In genomic region chr14:16733595-16734298, GRCm38 (mm10) we compare ENCODE assay signal across 10 mouse cellular contexts.
DNase-seq lines count a peak whose midpoint lies in the region; ATAC-seq and TF ChIP-seq lines count a peak whose summit lies in the region.
"Had no signal": no experiment of that assay in that cellular context is flagged by ENCODE, and none has a peak within 500 bp of the region (broad histone marks: within the 10 kb centered on the region; RNA-seq: fewer than 3 reads in every experiment).

No protein-coding gene starts in this region.

- H3K36me3 ChIP-seq in kidney, embryonic 15.5 days = no peaks in the 10 kb centered on the region
- H3K36me3 ChIP-seq in embryonic facial prominence, embryonic 14.5 days (ENCODE audit: control insufficient read depth, insufficient read depth, low read length) = no peaks in the 10 kb centered on the region
- no peaks in the 10 kb centered on the region for H3K36me3 ChIP-seq in hindbrain, postnatal 0 days (ENCODE audit: insufficient read depth, low read length)
- H3K36me3 ChIP-seq in neural tube, embryonic 11.5 days (ENCODE audit: control insufficient read depth, insufficient read depth, low read length) = no peaks in the 10 kb centered on the region

- ATAC-seq in kidney, embryonic 15.5 days (replicated peaks; ENCODE audit: low FRiP score) = peak; percentile 72
- ATAC-seq in embryonic facial prominence, embryonic 14.5 days (ENCODE audit: low read depth) = peak; percentile 54
- ATAC-seq in hindbrain, postnatal 0 days = peak; percentile 81
- ATAC-seq in neural tube, embryonic 11.5 days (ENCODE audit: insufficient read depth, low FRiP score, low TSS enrichment) = peak; percentile 92
- ATAC-seq in frontal cortex, adult (ENCODE audit: low TSS enrichment) = no peak

- H3K9ac ChIP-seq in kidney, embryonic 15.5 days = no peak overlapping the region
- H3K9ac ChIP-seq in embryonic facial prominence, embryonic 14.5 days (ENCODE audit: low read depth, low read length) = no peak overlapping the region
- H3K9ac ChIP-seq in hindbrain, postnatal 0 days (replicated peaks; ENCODE audit: low read length) = 0 out of 2 replicates have a peak overlapping the region, but pooled peaks have one; percentile 3
- no peak overlapping the region for H3K9ac ChIP-seq in neural tube, embryonic 11.5 days (ENCODE audit: low read length)

- WGBS in kidney, embryonic 15.5 days = 9% methylated on average over 9 of the region's 9 CpGs
- WGBS in embryonic facial prominence, embryonic 14.5 days = 34% methylated on average over 9 of the region's 9 CpGs
- 15% methylated on average over 9 of the region's 9 CpGs for WGBS in hindbrain, postnatal 0 days
- 7% methylated on average over 9 of the region's 9 CpGs for WGBS in neural tube, embryonic 11.5 days

- H3K4me3 ChIP-seq in kidney, embryonic 15.5 days (replicated peaks) = no peak overlapping the region
- no peak overlapping the region for H3K4me3 ChIP-seq in embryonic facial prominence, embryonic 14.5 days (ENCODE audit: low read depth, low read length)
- no peak overlapping the region for H3K4me3 ChIP-seq in hindbrain, postnatal 0 days (ENCODE audit: low read length)
- no peak overlapping the region for H3K4me3 ChIP-seq in neural tube, embryonic 11.5 days (ENCODE audit: low read depth, low read length)

- H3K9me3 ChIP-seq in kidney, embryonic 15.5 days (replicated peaks) = no peaks in the 10 kb centered on the region
- no peaks in the 10 kb centered on the region for H3K9me3 ChIP-seq in embryonic facial prominence, embryonic 14.5 days (ENCODE audit: control insufficient read depth, low read length)
- no peaks in the 10 kb centered on the region for H3K9me3 ChIP-seq in hindbrain, postnatal 0 days (ENCODE audit: low read length)
- no peaks in the 10 kb centered on the region for H3K9me3 ChIP-seq in neural tube, embryonic 11.5 days (ENCODE audit: control insufficient read depth, low read length)

- no peak for TF ChIP-seq CTCF in hindbrain, postnatal 0 days (IDR thresholded peaks at IDR 0.05; ENCODE audit: low read depth)

- no peak for DNase-seq in kidney, adult 18-20 months
- DNase-seq in embryonic facial prominence, embryonic 14.5 days (ENCODE audit: low spot score) = peak; percentile 26
- DNase-seq in hindbrain, postnatal 0 days (ENCODE audit: low spot score) = peak; percentile 62
- peak; percentile 71 for DNase-seq in neural tube, embryonic 11.5 days (ENCODE audit: low spot score)
- DNase-seq in spleen, postnatal 4 days (ENCODE audit: low spot score in 2 of 2) = no peak
- no peak for DNase-seq in layer of hippocampus, postnatal 10 days (ENCODE audit: low spot score in 2 of 2)
- DNase-seq: kidney, adult 9 months; left cerebral cortex, postnatal 4 days had no signal

- peak overlapping the region; percentile 49 for H3K27ac ChIP-seq in kidney, embryonic 15.5 days
- H3K27ac ChIP-seq in embryonic facial prominence, embryonic 14.5 days (replicated peaks; ENCODE audit: low read depth, low read length) = no peak overlapping the region
- 0 out of 2 replicates have a peak overlapping the region, but pooled peaks have one; percentile 20 for H3K27ac ChIP-seq in hindbrain, postnatal 0 days
- H3K27ac ChIP-seq in neural tube, embryonic 11.5 days (ENCODE audit: low read depth, low read length) = peak overlapping the region; percentile 67; the same call in 1 of the 2 replicates

- H3K4me1 ChIP-seq in kidney, embryonic 15.5 days = peaks cover 36% of the 10 kb centered on the region
- peaks cover 10% of the 10 kb centered on the region; the same call in 1 of the 2 replicates for H3K4me1 ChIP-seq in embryonic facial prominence, embryonic 14.5 days (ENCODE audit: control insufficient read depth, insufficient read depth, low read length)
- peaks cover 9% of the 10 kb centered on the region for H3K4me1 ChIP-seq in hindbrain, postnatal 0 days (ENCODE audit: insufficient read depth, low read length)
- H3K4me1 ChIP-seq in neural tube, embryonic 11.5 days (ENCODE audit: control insufficient read depth, insufficient read depth, low read length) = peaks cover 14% of the 10 kb centered on the region

- H3K27me3 ChIP-seq in kidney, embryonic 15.5 days = no peaks in the 10 kb centered on the region
- H3K27me3 ChIP-seq in embryonic facial prominence, embryonic 14.5 days (replicated peaks; ENCODE audit: control insufficient read depth, insufficient read depth, low read length) = no peaks in the 10 kb centered on the region
- no peaks in the 10 kb centered on the region for H3K27me3 ChIP-seq in hindbrain, postnatal 0 days (ENCODE audit: insufficient read depth, low read length)
- no peaks in the 10 kb centered on the region for H3K27me3 ChIP-seq in neural tube, embryonic 11.5 days (ENCODE audit: control insufficient read depth, insufficient read depth, low read length)

- H3K4me2 ChIP-seq in kidney, embryonic 15.5 days = peak overlapping the region; percentile 39
- H3K4me2 ChIP-seq in embryonic facial prominence, embryonic 14.5 days (ENCODE audit: low read depth, low read length) = no peak overlapping the region
- 0 out of 2 replicates have a peak overlapping the region, but pooled peaks have one; percentile 7 for H3K4me2 ChIP-seq in hindbrain, postnatal 0 days (ENCODE audit: low read depth, low read length)
- H3K4me2 ChIP-seq in neural tube, embryonic 11.5 days (ENCODE audit: low read depth) = 0 out of 2 replicates have a peak overlapping the region, but pooled peaks have one; percentile 12

Comparison
In these comparisons a context has a peak if more than half of its experiments do, and no peak if none do; other contexts are left out.
1. DNase-seq: peak in embryonic facial prominence, embryonic 14.5 days (single experiment), hindbrain, postnatal 0 days (single experiment) and neural tube, embryonic 11.5 days (single experiment); none in kidney, adult 18-20 months (single experiment), spleen, postnatal 4 days (0 of 2) and layer of hippocampus, postnatal 10 days (0 of 2).